Mouse (Mus musculus): ENCODE data around the gene Dennd6b.

Gene Dennd6b

GRCm38 (mm10) chr15:89157954-89158353, 38.3 kb downstream of the Dennd6b start:
- DNase-seq: peak; percentile 84

GRCm38 (mm10) chr15:89152312-89152711, 44.0 kb downstream of the Dennd6b start:
- no peak for DNase-seq

GRCm38 (mm10) chr15:89150041-89150390, 46.3 kb downstream of the Dennd6b start:
- DNase-seq: peak; percentile 53

DNA sequence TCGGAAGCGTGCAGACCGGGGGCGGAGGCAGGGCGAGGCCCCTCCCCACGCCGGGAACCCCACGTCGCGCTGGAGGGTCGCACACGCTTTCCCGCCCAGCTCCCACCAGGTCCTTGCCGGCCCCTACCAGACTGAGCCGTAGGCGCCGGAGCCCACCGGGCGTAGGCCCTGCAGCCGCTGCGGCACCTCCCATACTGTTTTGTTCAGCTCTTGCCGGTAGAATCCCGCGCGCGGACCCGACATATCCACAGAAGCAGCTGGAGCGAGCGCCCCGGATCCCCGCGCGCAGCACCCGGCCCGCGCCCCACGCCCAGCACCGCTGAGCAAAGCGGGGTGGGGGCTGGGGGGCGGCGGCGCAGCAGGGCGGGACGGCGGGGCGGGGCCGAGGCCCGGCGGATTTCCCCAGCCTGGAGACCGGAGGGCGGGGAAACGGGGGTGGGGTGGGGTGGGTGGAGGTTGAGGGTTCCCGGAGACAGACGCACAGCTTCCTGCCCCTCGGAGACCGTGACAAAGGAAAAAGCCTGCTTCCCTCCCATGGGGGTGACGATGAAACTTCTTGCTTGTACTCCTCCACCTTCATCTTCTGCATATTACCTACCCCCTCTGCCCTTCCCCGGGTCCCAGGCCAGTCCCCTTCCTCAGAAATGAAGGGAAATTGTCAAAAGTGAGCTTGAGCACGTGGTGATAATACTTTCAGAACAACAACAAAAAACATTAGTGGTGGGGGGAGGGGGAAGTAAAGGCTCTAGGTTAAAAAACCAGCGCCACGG, 46.8 kb downstream of the Dennd6b start, which contains the start of gene Mapk11:
TSS of gene Mapk11 (minus strand) at position 358 of the 770 bp plus-strand sequence.
- peak; percentile 50 for DNase-seq

DNA sequence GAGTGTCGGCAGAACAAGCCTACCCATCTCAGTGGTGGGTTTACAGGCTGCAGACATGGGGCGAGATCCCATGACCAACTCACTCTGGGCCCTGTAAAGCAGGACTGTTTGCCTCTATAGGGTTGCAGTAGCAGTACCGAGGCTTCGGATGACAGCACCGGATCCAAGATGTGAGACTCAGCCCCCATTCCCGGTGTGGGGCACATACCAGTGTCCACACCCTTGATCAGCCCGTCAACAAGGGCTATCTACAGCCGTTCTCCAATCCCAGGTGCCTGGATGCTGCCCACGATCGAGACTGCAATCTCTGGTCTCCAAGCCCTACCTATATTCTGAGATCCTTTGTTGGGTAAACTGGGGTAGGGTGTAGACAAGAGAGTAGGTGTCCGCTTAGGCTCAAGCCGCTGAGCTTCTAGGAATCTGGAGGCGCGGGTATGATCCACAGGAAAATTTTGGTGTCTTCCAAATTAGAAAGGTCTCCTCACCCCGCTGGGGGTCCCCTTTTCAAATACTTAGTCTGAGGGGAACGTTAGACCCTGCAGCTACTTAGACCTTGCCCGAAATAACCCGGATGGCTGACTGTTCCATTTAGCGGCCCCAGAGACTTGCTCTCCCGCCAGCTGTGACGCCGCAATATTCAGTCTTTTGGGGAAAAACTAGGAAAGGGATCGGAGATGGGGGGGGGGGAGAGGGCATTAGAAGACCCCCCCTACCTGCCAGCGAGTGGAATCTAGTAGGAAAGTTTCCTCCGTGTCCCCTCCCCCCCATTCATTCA, 47.6 kb downstream of the Dennd6b start:
- no peak for DNase-seq

GRCm38 (mm10) chr15:89147895-89148294, 48.4 kb downstream of the Dennd6b start:
- no peak for DNase-seq

- no peak for DNase-seq
Observed at GRCm38 (mm10) chr15:89147456-89147855, 48.8 kb downstream of the Dennd6b start.

DNA sequence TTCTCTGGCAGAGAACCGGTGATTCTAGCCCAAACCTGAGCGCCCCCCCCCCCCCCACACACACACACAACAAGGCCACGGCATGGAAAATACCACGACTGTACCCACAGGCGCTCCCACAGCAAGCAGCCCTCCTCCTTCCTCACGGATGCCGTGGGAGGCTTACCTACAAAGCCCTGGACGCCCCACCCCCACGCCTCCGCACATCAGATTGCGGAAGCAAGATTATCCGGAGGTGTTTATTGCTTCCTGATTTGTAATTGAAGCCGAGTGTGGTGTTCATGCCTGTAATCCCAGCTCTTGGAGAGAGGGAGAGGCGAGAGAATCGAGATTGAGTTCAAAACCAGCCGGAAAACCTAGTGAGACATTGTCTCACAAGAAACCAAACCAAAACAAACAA, 49.3 kb downstream of the Dennd6b start:
- DNase-seq: peak; percentile 77

DNA sequence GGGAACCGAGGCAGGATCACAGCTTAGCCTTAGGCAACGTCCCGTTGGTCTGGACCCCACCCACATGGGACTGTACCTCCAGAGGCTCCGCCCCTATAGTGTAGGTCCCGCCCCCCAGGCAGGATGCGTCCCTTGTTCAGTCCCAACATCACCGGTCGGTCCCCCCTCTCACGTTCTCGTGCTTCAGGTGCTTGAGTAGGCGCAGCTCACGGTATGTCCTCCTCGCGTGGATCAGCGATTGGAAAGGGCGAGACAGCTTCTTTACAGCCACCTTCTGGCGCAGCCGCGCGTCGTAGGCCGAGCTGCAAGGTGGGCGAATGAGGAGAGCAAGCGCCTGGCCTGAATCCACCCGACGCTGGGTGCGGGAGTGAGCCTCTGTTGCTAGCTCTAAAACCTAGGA, 49.8 kb downstream of the Dennd6b start:
- peak; percentile 74 for DNase-seq

DNA sequence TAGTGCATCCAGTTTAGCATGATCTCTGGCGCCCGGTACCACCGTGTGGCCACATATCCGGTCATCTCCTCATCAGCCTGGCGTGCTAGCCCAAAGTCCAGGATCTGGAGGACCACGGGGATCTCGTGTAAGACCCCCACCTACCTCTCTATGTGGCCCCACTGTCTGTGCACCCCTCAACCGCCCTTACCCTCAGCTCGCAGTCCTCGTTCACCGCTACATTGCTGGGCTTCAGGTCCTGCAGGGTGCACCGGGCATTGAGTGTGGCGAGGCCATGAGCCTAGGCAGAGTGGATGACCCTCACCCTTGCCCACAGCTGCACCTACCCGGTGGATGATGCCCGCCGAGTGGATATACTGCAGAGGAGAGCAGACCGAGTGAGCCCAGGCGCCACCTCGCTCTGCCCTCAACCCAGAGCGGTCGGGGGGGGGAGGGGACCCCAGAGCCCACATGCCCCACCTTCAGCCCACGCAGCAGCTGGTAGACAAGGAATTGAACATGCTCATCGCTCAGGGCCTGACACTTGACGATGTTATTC, 50.4 kb downstream of the Dennd6b start:
- DNase-seq: no peak

DNA sequence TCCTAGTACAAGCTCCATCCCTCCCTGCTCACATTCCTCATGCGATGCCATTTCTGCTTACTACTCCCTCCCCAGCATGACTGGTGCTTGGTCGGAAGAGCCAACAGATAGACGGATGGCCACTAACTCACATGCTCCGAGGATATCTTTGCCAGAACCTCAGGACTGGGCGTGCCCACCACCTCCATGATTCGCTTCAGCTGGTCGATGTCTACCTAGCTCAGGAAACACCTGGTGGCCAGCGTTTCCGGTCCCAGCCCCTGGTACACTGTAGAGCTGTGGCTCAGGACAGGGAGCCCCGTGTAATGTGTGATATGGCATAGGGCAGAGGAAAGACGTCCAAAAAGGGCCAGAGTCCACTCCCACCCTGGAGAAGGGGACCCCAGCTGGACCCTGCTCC, 51.3 kb downstream of the Dennd6b start:
- DNase-seq: no peak

DNA sequence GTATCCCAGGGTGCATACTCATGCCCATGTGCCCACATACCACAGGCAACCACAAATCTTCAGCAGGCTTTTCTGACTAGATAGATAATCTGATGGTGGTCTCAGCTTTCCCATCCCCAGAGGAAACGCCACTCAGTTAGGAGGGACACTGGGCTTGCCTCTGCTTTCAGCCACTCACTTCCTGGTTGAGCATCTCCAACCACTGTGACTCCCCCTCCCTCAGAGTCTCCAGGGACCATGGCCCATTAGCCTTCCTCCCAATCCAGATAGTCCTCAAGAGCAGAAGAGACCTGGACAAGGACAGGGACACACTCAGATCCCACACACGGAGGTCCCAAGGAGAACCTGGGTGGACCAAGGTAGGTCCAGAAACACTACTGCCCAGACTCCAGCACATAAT, 53.2 kb downstream of the Dennd6b start:
- DNase-seq: no peak

DNA sequence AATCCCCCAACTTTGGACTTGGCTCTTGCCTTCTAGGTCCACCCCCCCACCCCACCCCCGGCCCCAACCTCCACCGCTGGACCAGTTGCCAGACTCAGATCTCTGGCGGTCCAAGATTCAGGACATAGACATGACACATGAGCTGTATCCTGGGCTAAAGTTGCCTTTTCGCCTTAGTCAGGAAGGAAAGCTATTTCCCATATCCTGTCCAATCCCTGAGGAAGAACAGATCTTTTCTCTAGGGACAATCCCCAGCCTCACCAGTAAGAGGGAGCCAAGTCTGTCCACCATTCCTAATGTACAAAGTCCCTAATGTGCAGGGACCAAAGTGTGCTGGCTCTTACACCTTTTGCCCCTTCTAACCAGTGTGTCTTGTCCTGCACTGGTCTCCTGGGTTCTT, 54.4 kb downstream of the Dennd6b start:
- DNase-seq: peak; percentile 10

GRCm38 (mm10) chr15:89141443-89141842, 54.9 kb downstream of the Dennd6b start:
- no peak for DNase-seq

GRCm38 (mm10) chr15:89140659-89141252, 55.5 kb downstream of the Dennd6b start, which contains the start of gene Mapk12:
Gene Mapk12 (minus strand): TSS chr15:89140703.
- DNase-seq: peak; percentile 78

GRCm38 (mm10) chr15:89140048-89140658, 56.1 kb downstream of the Dennd6b start:
- peak; percentile 83 for DNase-seq

GRCm38 (mm10) chr15:89138531-89138930, 57.8 kb downstream of the Dennd6b start:
- no peak for DNase-seq

GRCm38 (mm10) chr15:89138046-89138405, 58.3 kb downstream of the Dennd6b start:
- DNase-seq: no peak

DNA sequence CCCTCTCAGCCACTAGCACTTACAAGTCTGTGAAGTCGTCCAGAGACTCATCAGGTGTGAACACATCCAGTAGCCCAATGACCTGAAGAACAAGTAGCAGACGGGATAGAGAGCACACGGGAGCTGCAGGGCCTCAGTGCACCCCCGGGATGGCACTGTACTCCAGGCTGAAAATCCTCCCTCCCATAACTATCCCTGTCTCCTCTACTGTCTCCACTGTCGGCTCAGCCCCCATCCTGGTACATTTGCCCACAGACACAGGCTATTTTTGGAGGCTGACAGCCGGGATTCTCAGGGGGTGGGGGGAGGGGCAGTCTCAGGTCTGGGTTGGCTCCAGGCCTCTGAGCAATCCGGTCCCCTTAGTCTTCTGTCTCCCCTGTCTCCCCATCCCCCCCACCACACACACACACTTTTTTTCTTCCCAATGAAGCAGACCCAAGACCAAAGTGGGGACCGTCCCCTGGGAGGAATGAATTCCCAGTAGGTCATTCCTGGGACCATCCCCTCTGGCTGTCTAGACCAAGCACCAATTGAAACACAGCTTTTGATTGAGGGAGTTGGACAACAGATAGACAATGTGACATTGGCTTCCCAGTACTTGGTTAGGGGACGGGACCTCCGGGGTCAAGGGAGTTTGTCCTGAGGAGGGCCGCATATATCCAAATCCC, 58.8 kb downstream of the Dennd6b start:
- DNase-seq: no peak

GRCm38 (mm10) chr15:89136461-89137155, 59.7 kb downstream of the Dennd6b start:
- no peak for DNase-seq
